ENCODE assay signal across 7 mouse cellular contexts in genomic region chr4:116876630-116876994, GRCm38 (mm10). TPM values are rescaled to one million over a fixed set of nuclear protein-coding genes. Genes with fewer than 3 reads are reported as not detected.
DNase-seq lines count a peak whose midpoint lies in the region; ATAC-seq and TF ChIP-seq lines count a peak whose summit lies in the region.

No protein-coding gene starts in this region.

- in situ Hi-C loops in CH12.LX (cut with MboI; ENCODE audit: low pct_ligation_motif_present, low pct_unique_long_range_greater_than_20kb, low sequenced_read_pairs): no loop called here
- in situ Hi-C loops in ES-E14 (cut with MboI; ENCODE audit: low sequenced_read_pairs in 2 of 2, unreplicated experiment in 2 of 2): no loop called here

- no peak for TF ChIP-seq POLR2A in CH12.LX (IDR thresholded peaks at IDR 0.05; ENCODE audit: low read depth, low read length)
- no peak for TF ChIP-seq POLR2A in limb, embryonic 14.5 days (IDR thresholded peaks at IDR 0.05; ENCODE audit: borderline replicate concordance, extremely low read depth, insufficient read depth, insufficient read length)

- H3K9ac ChIP-seq in CH12.LX (ENCODE audit: insufficient read depth, low read depth) (no peak overlapping the region; the same call in 1 of the 2 replicates), ES-E14 (ENCODE audit: insufficient read depth, low read depth, low read length, poor library complexity, severe bottlenecking) (peak overlapping the region; percentile 89)
- peak overlapping the region; percentile 40 for H3K9ac ChIP-seq in embryonic facial prominence, embryonic 15.5 days
- H3K9ac ChIP-seq in intestine, embryonic 14.5 days (ENCODE audit: low read length): peak overlapping the region; percentile 63
- H3K9ac ChIP-seq in limb, embryonic 14.5 days (ENCODE audit: low read depth, low read length, severe bottlenecking): peak overlapping the region; percentile 65
- H3K9ac ChIP-seq in midbrain, embryonic 14.5 days (replicated peaks; ENCODE audit: low read length): peak overlapping the region; percentile 96

- TF ChIP-seq EP300 in CH12.LX (IDR thresholded peaks at IDR 0.05; ENCODE audit: low read length): no peak

- dilution Hi-C loops in CH12.LX (cut with MboI; ENCODE audit: extremely low pct_ligation_motif_present, extremely low pct_unique_long_range_greater_than_20kb, low sequenced_read_pairs): no loop called here

- ATAC-seq in embryonic facial prominence, embryonic 15.5 days (ENCODE audit: insufficient number of reproducible peaks, low FRiP score, low TSS enrichment, low read depth): peak; percentile 13; the same call in 1 of the 2 replicates
- ATAC-seq in intestine, embryonic 14.5 days (replicated peaks; ENCODE audit: low FRiP score, low TSS enrichment, low read depth): peak; percentile 63; the same call in 1 of the 2 replicates
- peak; percentile 42; the same call in 1 of the 2 replicates for ATAC-seq in limb, embryonic 14.5 days (ENCODE audit: low FRiP score, low read depth)
- peak; percentile 51 for ATAC-seq in midbrain, embryonic 14.5 days (ENCODE audit: low FRiP score, low TSS enrichment)

- H3K4me3 ChIP-seq in CH12.LX (replicated peaks in 1 of 3; ENCODE audit: low read depth in 2 of 3, low read length in 2 of 3, poor library complexity in 1 of 3) (peak overlapping the region; percentile 49 to 75 (median 72)), ES-E14 (ENCODE audit: insufficient read depth in 1 of 2, low read depth in 1 of 2, low read length in 2 of 2, poor library complexity in 1 of 2, severe bottlenecking in 1 of 2) (peak overlapping the region; percentile 93 to 98)
- peak overlapping the region; percentile 76 for H3K4me3 ChIP-seq in embryonic facial prominence, embryonic 15.5 days (replicated peaks)
- H3K4me3 ChIP-seq in intestine, embryonic 14.5 days (ENCODE audit: low read depth, low read length): peak overlapping the region; percentile 83
- H3K4me3 ChIP-seq in limb, embryonic 14.5 days (replicated peaks; ENCODE audit: low read length): peak overlapping the region; percentile 82
- peak overlapping the region; percentile 93 for H3K4me3 ChIP-seq in midbrain, embryonic 14.5 days (replicated peaks; ENCODE audit: low read depth, low read length)

- DNase-seq in CH12.LX (ENCODE audit: extremely low read depth) (peak; percentile 33), ES-E14 (ENCODE audit: low read depth, low spot score) (no peak)
- no peak for DNase-seq in intestine, embryonic 14.5 days (ENCODE audit: low spot score)
- DNase-seq in limb, embryonic 14.5 days (ENCODE audit: low spot score): peak; percentile 5
- peak; percentile 80 for DNase-seq in midbrain, embryonic 14.5 days
- DNase-seq in thymus, postnatal 14 days: peak; percentile 25

- H3K9me3 ChIP-seq in CH12.LX (replicated peaks; ENCODE audit: low read length) (peaks cover 2% of the 10 kb centered on the region), ES-E14 (ENCODE audit: control insufficient read depth, insufficient read depth, low read depth, low read length) (no peaks in the 10 kb centered on the region)
- no peaks in the 10 kb centered on the region for H3K9me3 ChIP-seq in embryonic facial prominence, embryonic 15.5 days (replicated peaks)
- no peaks in the 10 kb centered on the region for H3K9me3 ChIP-seq in intestine, embryonic 14.5 days (ENCODE audit: control insufficient read depth, low read length)
- H3K9me3 ChIP-seq in limb, embryonic 14.5 days (ENCODE audit: control insufficient read depth, low read length): no peaks in the 10 kb centered on the region
- H3K9me3 ChIP-seq in midbrain, embryonic 14.5 days (ENCODE audit: control insufficient read depth, low read length): no peaks in the 10 kb centered on the region

- H3K27me3 ChIP-seq in CH12.LX (replicated peaks): peaks cover 19% of the 10 kb centered on the region
- H3K27me3 ChIP-seq in embryonic facial prominence, embryonic 15.5 days: peaks cover 19% of the 10 kb centered on the region
- peaks cover 13% of the 10 kb centered on the region for H3K27me3 ChIP-seq in intestine, embryonic 14.5 days (replicated peaks; ENCODE audit: control insufficient read depth, insufficient read depth, low read length)
- peaks cover 18% of the 10 kb centered on the region for H3K27me3 ChIP-seq in limb, embryonic 14.5 days (ENCODE audit: control insufficient read depth, insufficient read depth, low read length)
- H3K27me3 ChIP-seq in midbrain, embryonic 14.5 days (ENCODE audit: control insufficient read depth, insufficient read depth, low read length): no peaks in the 10 kb centered on the region

- TF ChIP-seq CTCF in CH12.LX (conservative IDR thresholded peaks at IDR 0.05 in 1 of 2, IDR thresholded peaks at IDR 0.05 in 1 of 2; ENCODE audit: low read depth in 2 of 2, low read length in 2 of 2): peak in 1 of 2 experiments; percentile 40; a peak in 2 of 4 replicates

- WGBS in embryonic facial prominence, embryonic 15.5 days: under 1% methylated on average over 15 of the region's 15 CpGs
- WGBS in intestine, embryonic 14.5 days: under 1% methylated on average over 15 of the region's 15 CpGs
- WGBS in limb, embryonic 14.5 days: 0% methylated on average over 10 of the region's 15 CpGs
- WGBS in midbrain, embryonic 14.5 days: under 1% methylated on average over 15 of the region's 15 CpGs

- no peak overlapping the region for H3K27ac ChIP-seq in CH12.LX (ENCODE audit: insufficient read depth, low read depth)
- H3K27ac ChIP-seq in ES-E14 (ENCODE audit: insufficient read depth, low read depth, low read length, poor library complexity, severe bottlenecking): no peak overlapping the region
- no peak overlapping the region for H3K27ac ChIP-seq in embryonic facial prominence, embryonic 15.5 days (replicated peaks)
- H3K27ac ChIP-seq in intestine, embryonic 14.5 days (ENCODE audit: low read depth): peak overlapping the region; percentile 75; the same call in 1 of the 2 replicates
- H3K27ac ChIP-seq in limb, embryonic 14.5 days (replicated peaks; ENCODE audit: low read depth, low read length): 0 out of 2 replicates have a peak overlapping the region, but pooled peaks have one; percentile 4
- H3K27ac ChIP-seq in midbrain, embryonic 14.5 days (replicated peaks; ENCODE audit: low read depth, low read length): peak overlapping the region; percentile 99

- H3K79me2 ChIP-seq in CH12.LX (replicated peaks; ENCODE audit: control insufficient read depth, extremely low read depth, insufficient read depth, poor library complexity, severe bottlenecking): no peaks in the 10 kb centered on the region

- no peaks in the 10 kb centered on the region for H3K36me3 ChIP-seq in CH12.LX (replicated peaks in 1 of 2; ENCODE audit: control insufficient read depth in 1 of 2, insufficient read depth in 1 of 2, low read length in 1 of 2)
- no peaks in the 10 kb centered on the region for H3K36me3 ChIP-seq in ES-E14 (ENCODE audit: control insufficient read depth, insufficient read depth, low read length, poor library complexity, severe bottlenecking)
- H3K36me3 ChIP-seq in embryonic facial prominence, embryonic 15.5 days: no peaks in the 10 kb centered on the region
- no peaks in the 10 kb centered on the region for H3K36me3 ChIP-seq in intestine, embryonic 14.5 days (ENCODE audit: control insufficient read depth, insufficient read depth, low read length)
- no peaks in the 10 kb centered on the region for H3K36me3 ChIP-seq in limb, embryonic 14.5 days (ENCODE audit: control insufficient read depth, insufficient read depth, low read length)
- H3K36me3 ChIP-seq in midbrain, embryonic 14.5 days (ENCODE audit: control insufficient read depth, insufficient read depth, low read length): no peaks in the 10 kb centered on the region

- TF ChIP-seq RAD21 in CH12.LX (IDR thresholded peaks at IDR 0.05; ENCODE audit: low read depth, low read length): no peak; the same call in none of the 2 replicates

- H3K4me1 ChIP-seq in CH12.LX (ENCODE audit: control insufficient read depth in 1 of 2, insufficient read depth in 2 of 2): peaks cover 0 to 3% of the 10 kb centered on the region in 2 experiments; a peak in 2 of 4 replicates
- H3K4me1 ChIP-seq in ES-E14 (ENCODE audit: control insufficient read depth in 2 of 2, insufficient read depth in 2 of 2, low read length in 2 of 2, poor library complexity in 1 of 2): no peaks in the 10 kb centered on the region; a peak in 1 of 4 replicates
- peaks cover 11% of the 10 kb centered on the region; the same call in 1 of the 2 replicates for H3K4me1 ChIP-seq in embryonic facial prominence, embryonic 15.5 days
- peaks cover 6% of the 10 kb centered on the region; the same call in 1 of the 2 replicates for H3K4me1 ChIP-seq in intestine, embryonic 14.5 days (replicated peaks; ENCODE audit: control insufficient read depth, insufficient read depth, low read length)
- H3K4me1 ChIP-seq in limb, embryonic 14.5 days (ENCODE audit: control insufficient read depth, insufficient read depth, low read length): no peaks in the 10 kb centered on the region
- H3K4me1 ChIP-seq in midbrain, embryonic 14.5 days (ENCODE audit: control insufficient read depth, insufficient read depth, low read length): peaks cover 5% of the 10 kb centered on the region; the same call in 1 of the 2 replicates

- peak overlapping the region; percentile 60 for H3K4me2 ChIP-seq in CH12.LX (ENCODE audit: insufficient read depth, low read depth, poor library complexity, severe bottlenecking)
- H3K4me2 ChIP-seq in embryonic facial prominence, embryonic 15.5 days (replicated peaks): peak overlapping the region; percentile 98
- H3K4me2 ChIP-seq in intestine, embryonic 14.5 days (ENCODE audit: low read length): peak overlapping the region; percentile 90
- peak overlapping the region; percentile 95 for H3K4me2 ChIP-seq in limb, embryonic 14.5 days (replicated peaks; ENCODE audit: low read depth, low read length, severe bottlenecking)
- H3K4me2 ChIP-seq in midbrain, embryonic 14.5 days (ENCODE audit: low read length): peak overlapping the region; percentile 72

RNA-seq across cellular contexts. Expression of gene Zswim5, which starts 0.6 kb away (rescaled TPM):
- total RNA-seq in CH12.LX (2012; rRNA removed) (0.92 and 1.1 TPM in 2 replicates), CH12.LX (2014; rRNA removed) (1.0 and 1.2 TPM in 2 replicates), ES-E14 (2012; rRNA removed) (2.5 and 3.2 TPM in 2 replicates)
- 0.98 and 1.2 TPM in 2 replicates for polyA plus RNA-seq in CH12.LX (2012; ENCODE audit: insufficient read length, low read depth)
- 0.35 and 0.45 TPM in 2 replicates for polyA plus RNA-seq in embryonic facial prominence, embryonic 15.5 days (2015; fragmentation: Nextera tagmentation; extraction: Ambion mirVana)
- polyA plus RNA-seq in intestine, embryonic 14.5 days (2014; fragmentation: Nextera tagmentation; extraction: Ambion mirVana): 1.0 and 1.4 TPM in 2 replicates
- 1.0 and 1.2 TPM in 2 replicates for polyA plus RNA-seq in limb, embryonic 14.5 days (2012; rRNA removed)
- polyA plus RNA-seq in limb, embryonic 14.5 days (2014; fragmentation: Nextera tagmentation; extraction: Ambion mirVana): 0.23 and 0.58 TPM in 2 replicates
- 7.7 and 9.2 TPM in 2 replicates for polyA plus RNA-seq in midbrain, embryonic 14.5 days (2014; fragmentation: Nextera tagmentation; extraction: Ambion mirVana)

RNA-seq across cellular contexts. Expression of gene Hpdl, which starts 55.1 kb away (rescaled TPM):
- 1.2 and 1.6 TPM in 2 replicates for total RNA-seq in CH12.LX (2012; rRNA removed)
- 0.20 and 0.31 TPM in 2 replicates for total RNA-seq in CH12.LX (2014; rRNA removed)
- polyA plus RNA-seq in CH12.LX (2012; ENCODE audit: insufficient read length, low read depth): 0.59 and 0.67 TPM in 2 replicates
- 5.4 and 5.8 TPM in 2 replicates for total RNA-seq in ES-E14 (2012; rRNA removed)
- 0.47 and 0.89 TPM in 2 replicates for polyA plus RNA-seq in embryonic facial prominence, embryonic 15.5 days (2015; fragmentation: Nextera tagmentation; extraction: Ambion mirVana)
- polyA plus RNA-seq in intestine, embryonic 14.5 days (2014; fragmentation: Nextera tagmentation; extraction: Ambion mirVana): 1.3 and 1.7 TPM in 2 replicates
- polyA plus RNA-seq in limb, embryonic 14.5 days (2012; rRNA removed): 0.57 and 0.79 TPM in 2 replicates
- polyA plus RNA-seq in limb, embryonic 14.5 days (2014; fragmentation: Nextera tagmentation; extraction: Ambion mirVana): 0.39 and 1.1 TPM in 2 replicates
- polyA plus RNA-seq in midbrain, embryonic 14.5 days (2014; fragmentation: Nextera tagmentation; extraction: Ambion mirVana): 1.1 and 1.2 TPM in 2 replicates

Comparison
In these comparisons a context has a peak if more than half of its experiments do, and no peak if none do; other contexts are left out.
1. DNase-seq: peak in CH12.LX (single experiment), limb, embryonic 14.5 days (single experiment), midbrain, embryonic 14.5 days (single experiment) and thymus, postnatal 14 days (single experiment); none in ES-E14 (single experiment) and intestine, embryonic 14.5 days (single experiment).
2. H3K27ac ChIP-seq: peak in intestine, embryonic 14.5 days (single experiment), limb, embryonic 14.5 days (single experiment) and midbrain, embryonic 14.5 days (single experiment); none in CH12.LX (single experiment), ES-E14 (single experiment) and embryonic facial prominence, embryonic 15.5 days (single experiment).
3. ATAC-seq: peak in every context shown above with its lines; median percentile 63 in intestine, embryonic 14.5 days; 51 in midbrain, embryonic 14.5 days; 42 in limb, embryonic 14.5 days; 13 in embryonic facial prominence, embryonic 15.5 days.
4. Peak in every context shown above with its lines, with median percentiles within 50 percentile points of each other: H3K4me2 ChIP-seq and H3K4me3 ChIP-seq.